In genomic region chr6:6779157-6779556, GRCm38 (mm10) we compare ENCODE assay signal across 28 mouse cellular contexts.
A peak's percentile ranks its signal among the peaks of the same experiment; 100 is the strongest.
DNase-seq lines count a peak whose midpoint lies in the region; ATAC-seq lines count a peak whose summit lies in the region.
"Had no signal": no experiment of that assay in that cellular context is flagged by ENCODE, and none has a peak within 500 bp of the region (broad histone marks: within the 10 kb centered on the region; RNA-seq: fewer than 3 reads in every experiment).

No protein-coding gene starts in this region.

- DNase-seq in lung, postnatal 10 days, result peak; percentile 9
- DNase-seq in lung, postnatal 36 days, result no peak
- DNase-seq in heart, postnatal 10 days, result peak; percentile 10 to 31
- no peak for DNase-seq in spleen, postnatal 14 days (ENCODE audit: low spot score in 2 of 2)
- DNase-seq: adrenal gland, postnatal 25 days; cerebellum, adult 11-12 months; cerebellum, adult 9-11 months; embryo, embryonic 11 days; gastrocnemius, postnatal 14 days; kidney, adult 11 months; kidney, postnatal 14 days; layer of hippocampus, adult 9-11 months; liver; retina, postnatal 1 day; right cerebral cortex, postnatal 14 days; thymus, adult 18-20 months; thymus, postnatal 25 days had no signal

- H3K27me3 ChIP-seq in heart, embryonic 12.5 days (replicated peaks), result no peaks in the 10 kb centered on the region
- no peaks in the 10 kb centered on the region for H3K27me3 ChIP-seq in heart, embryonic 11.5 days (ENCODE audit: control insufficient read depth, insufficient read depth, low read length)
- H3K27me3 ChIP-seq in hindbrain, embryonic 16.5 days (replicated peaks; ENCODE audit: control insufficient read depth, insufficient read depth, low read length), result no peaks in the 10 kb centered on the region
- H3K27me3 ChIP-seq in hindbrain, embryonic 12.5 days, result no peaks in the 10 kb centered on the region
- H3K27me3 ChIP-seq: embryonic facial prominence, embryonic 12.5 days; midbrain, embryonic 12.5 days; neural tube, embryonic 15.5 days had no signal

- H3K27ac ChIP-seq in heart, embryonic 12.5 days (ENCODE audit: poor library complexity, severe bottlenecking), result no peak overlapping the region
- H3K27ac ChIP-seq in heart, embryonic 11.5 days (ENCODE audit: low read depth, low read length), result no peak overlapping the region
- H3K27ac ChIP-seq in hindbrain, embryonic 16.5 days (ENCODE audit: low read depth, low read length), result no peak overlapping the region
- H3K27ac ChIP-seq in hindbrain, embryonic 12.5 days, result no peak overlapping the region
- H3K27ac ChIP-seq: embryonic facial prominence, embryonic 12.5 days; liver, embryonic 14.5 days; midbrain, embryonic 12.5 days; neural tube, embryonic 15.5 days had no signal

- no peaks in the 10 kb centered on the region for H3K36me3 ChIP-seq in heart, embryonic 12.5 days
- no peaks in the 10 kb centered on the region for H3K36me3 ChIP-seq in heart, embryonic 11.5 days (ENCODE audit: control insufficient read depth, insufficient read depth, low read length)
- H3K36me3 ChIP-seq in hindbrain, embryonic 16.5 days (ENCODE audit: control insufficient read depth, insufficient read depth, low read length), result no peaks in the 10 kb centered on the region
- no peaks in the 10 kb centered on the region for H3K36me3 ChIP-seq in hindbrain, embryonic 12.5 days
- H3K36me3 ChIP-seq: embryonic facial prominence, embryonic 12.5 days; midbrain, embryonic 12.5 days; neural tube, embryonic 15.5 days had no signal

- 27% methylated on average over 1 of the region's 1 CpGs for WGBS in heart, embryonic 12.5 days
- 41% methylated on average over 1 of the region's 1 CpGs for WGBS in heart, embryonic 11.5 days (ENCODE audit: insufficient replicate concordance)
- WGBS in hindbrain, embryonic 16.5 days, result 68% methylated on average over 1 of the region's 1 CpGs
- WGBS in hindbrain, embryonic 12.5 days, result 75% methylated on average over 1 of the region's 1 CpGs

- ATAC-seq in heart, embryonic 12.5 days (ENCODE audit: insufficient number of reproducible peaks, low FRiP score), result peak; percentile 73
- no peak for ATAC-seq in heart, embryonic 11.5 days (replicated peaks; ENCODE audit: insufficient number of reproducible peaks, low FRiP score, low TSS enrichment)
- ATAC-seq in hindbrain, embryonic 16.5 days, result 0 out of 2 replicates have a peak, but pooled peaks have one; percentile 24
- no peak for ATAC-seq in hindbrain, embryonic 12.5 days (ENCODE audit: low FRiP score)
- ATAC-seq: CD4-positive, CD25-positive, alpha-beta regulatory T cell, adult 4 months; forebrain, embryonic 14.5 days; inflammation-experienced regulatory T-cells, adult 6 months had no signal

- no peak overlapping the region for H3K4me3 ChIP-seq in heart, embryonic 12.5 days
- no peak overlapping the region for H3K4me3 ChIP-seq in heart, embryonic 11.5 days (ENCODE audit: low read depth, low read length)
- no peak overlapping the region for H3K4me3 ChIP-seq in hindbrain, embryonic 16.5 days (ENCODE audit: low read length)
- H3K4me3 ChIP-seq in hindbrain, embryonic 12.5 days, result no peak overlapping the region
- H3K4me3 ChIP-seq: embryonic facial prominence, embryonic 12.5 days; midbrain, embryonic 12.5 days; neural tube, embryonic 15.5 days had no signal

- intact Hi-C loops in heart, postnatal 10 days (cut with DNase I), result no loop called here

- H3K9me3 ChIP-seq in heart, embryonic 12.5 days (replicated peaks), result no peaks in the 10 kb centered on the region
- no peaks in the 10 kb centered on the region for H3K9me3 ChIP-seq in heart, embryonic 11.5 days (replicated peaks; ENCODE audit: control insufficient read depth, low read length)
- no peaks in the 10 kb centered on the region for H3K9me3 ChIP-seq in hindbrain, embryonic 16.5 days (ENCODE audit: control insufficient read depth, low read length)
- no peaks in the 10 kb centered on the region for H3K9me3 ChIP-seq in hindbrain, embryonic 12.5 days (replicated peaks)
- H3K9me3 ChIP-seq: embryonic facial prominence, embryonic 12.5 days; midbrain, embryonic 12.5 days; neural tube, embryonic 15.5 days had no signal

- H3K9ac ChIP-seq in heart, embryonic 12.5 days, result no peak overlapping the region
- H3K9ac ChIP-seq in heart, embryonic 11.5 days (ENCODE audit: low read depth, low read length), result no peak overlapping the region
- H3K9ac ChIP-seq in hindbrain, embryonic 16.5 days (ENCODE audit: low read depth, low read length), result no peak overlapping the region
- no peak overlapping the region for H3K9ac ChIP-seq in hindbrain, embryonic 12.5 days
- H3K9ac ChIP-seq: embryonic facial prominence, embryonic 12.5 days; liver, embryonic 14.5 days; midbrain, embryonic 12.5 days; neural tube, embryonic 15.5 days had no signal

- H3K4me1 ChIP-seq in heart, embryonic 12.5 days (replicated peaks), result peaks cover 7% of the 10 kb centered on the region; the same call in 1 of the 2 replicates
- peaks cover 4% of the 10 kb centered on the region; the same call in 1 of the 2 replicates for H3K4me1 ChIP-seq in heart, embryonic 11.5 days (ENCODE audit: control insufficient read depth, insufficient read depth, low read length)
- no peaks in the 10 kb centered on the region for H3K4me1 ChIP-seq in hindbrain, embryonic 16.5 days (ENCODE audit: control insufficient read depth, insufficient read depth, low read depth, low read length)
- no peaks in the 10 kb centered on the region for H3K4me1 ChIP-seq in hindbrain, embryonic 12.5 days
- H3K4me1 ChIP-seq: embryonic facial prominence, embryonic 12.5 days; neural tube, embryonic 15.5 days had no signal

- H3K4me2 ChIP-seq in heart, embryonic 12.5 days, result no peak overlapping the region
- H3K4me2 ChIP-seq in heart, embryonic 11.5 days, result no peak overlapping the region
- no peak overlapping the region for H3K4me2 ChIP-seq in hindbrain, embryonic 16.5 days (ENCODE audit: low read length)
- no peak overlapping the region for H3K4me2 ChIP-seq in hindbrain, embryonic 12.5 days (replicated peaks)
- H3K4me2 ChIP-seq: embryonic facial prominence, embryonic 12.5 days; midbrain, embryonic 12.5 days; neural tube, embryonic 15.5 days had no signal

Comparison
In these comparisons a context has a peak if more than half of its experiments do, and no peak if none do; other contexts are left out.
1. ATAC-seq: peak in heart, embryonic 12.5 days (single experiment) and hindbrain, embryonic 16.5 days (single experiment); none in heart, embryonic 11.5 days (single experiment) and hindbrain, embryonic 12.5 days (single experiment).
2. DNase-seq: peak in lung, postnatal 10 days (single experiment) and heart, postnatal 10 days (2 of 2); none in lung, postnatal 36 days (single experiment) and spleen, postnatal 14 days (0 of 2).